Mouse (Mus musculus) forebrain, embryonic 12.5 days (tissue): ENCODE data around the gene Ifna13. TPM values are rescaled to one million over a fixed set of nuclear protein-coding genes. Genes with fewer than 3 reads are reported as not detected.

Experiments
- ATAC-seq: fragments of 200-750 bp; cut with Nextera tagmentation; 2 replicates; pipeline ENCODE4 v1.8.0; 2017; ENCODE audit warnings: moderate TSS enrichment; ENCODE audit not compliant: low FRiP score
- H3K27ac ChIP-seq: fragments of 300-500 bp; sonication (generic); 2 replicates; pipeline ENCODE4 v1.5.1; 2016; ENCODE audit warnings: mild to moderate bottlenecking
- H3K27me3 ChIP-seq: fragments of 300-500 bp; sonication (generic); 2 replicates; pipeline ENCODE4 v1.6.1; 2016; ENCODE audit warnings: mild to moderate bottlenecking
- H3K36me3 ChIP-seq: fragments of 300-500 bp; sonication (generic); replicated peaks from 2 replicates; pipeline ENCODE4 v1.6.1; 2016; ENCODE audit warnings: mild to moderate bottlenecking
- H3K4me1 ChIP-seq: fragments of 300-500 bp; sonication (generic); 2 replicates; pipeline ENCODE4 v1.6.1; 2016
- H3K4me2 ChIP-seq: fragments of 300-500 bp; sonication (generic); 2 replicates; pipeline ENCODE4 v1.6.1; 2016; ENCODE audit warnings: mild to moderate bottlenecking, moderate library complexity
- H3K4me3 ChIP-seq: fragments of 300-500 bp; sonication (generic); replicated peaks from 2 replicates; pipeline ENCODE4 v1.5.1; 2016; ENCODE audit warnings: mild to moderate bottlenecking
- H3K9ac ChIP-seq: fragments of 300-500 bp; sonication (generic); 2 replicates; pipeline ENCODE4 v1.6.1; 2016; ENCODE audit warnings: mild to moderate bottlenecking
- H3K9me3 ChIP-seq: fragments of 300-500 bp; sonication (generic); 2 replicates; pipeline ENCODE4 v1.6.1; 2016
- WGBS: fragments of 180-500 bp; shearing (Covaris S2); methylation state at CpG from one replicate; pipeline ENCODE4 v1.1.7; 2016; 5-methylcytosine and 5-hydroxymethylcytosine counted together
- polyA plus RNA-seq: library from polyadenylated mRNA; unstranded; fragments of >200 nt; fragmentation: Nextera tagmentation; extraction: Ambion mirVana; gene quantifications from 2 replicates; pipeline ENCODE4 v1.2.1, GENCODE M21; 2016

Gene Ifna13
- not detected in 2 replicates for polyA plus RNA-seq

- Histone ChIP-seq H3K9me3 (no peaks in the 10 kb centered on the region), H3K4me3 (no peak within 1 kb of the TSS), H3K27ac (no peak within 1 kb of the TSS), H3K4me2 (no peak within 1 kb of the TSS), H3K27me3 (no peaks in the 10 kb centered on the region), H3K9ac (no peak within 1 kb of the TSS), H3K36me3 (no peaks in the 10 kb centered on the region), H3K4me1 (no peaks in the 10 kb centered on the region)
- 80% methylated on average over 2 of the region's 2 CpGs for whole genome bisulfite sequencing
- no peak for ATAC-seq
Observed at GRCm38 (mm10) chr4:88644359-88644758, at the start of gene Ifna13. Gene Ifna13, minus strand, starts transcription at chr4:88644459.

- H3K4me3 ChIP-seq: no peak overlapping the region
- no peak for ATAC-seq
- H3K4me1 ChIP-seq: no peaks in the 10 kb centered on the region
- H3K27ac ChIP-seq: no peak overlapping the region
- H3K9ac ChIP-seq: no peak overlapping the region
- H3K27me3 ChIP-seq: peaks cover 4% of the 10 kb centered on the region; the same call in 1 of the 2 replicates
- H3K9me3 ChIP-seq: no peaks in the 10 kb centered on the region
- 96% methylated on average over 2 of the region's 2 CpGs for WGBS
- H3K36me3 ChIP-seq: no peaks in the 10 kb centered on the region
- H3K4me2 ChIP-seq: no peak overlapping the region
Observed at GRCm38 (mm10) chr4:88693392-88693791, 49.1 kb upstream of the Ifna13 start.

- Histone ChIP-seq H3K4me2 (no peak overlapping the region), H3K27ac (no peak overlapping the region), H3K4me3 (no peak overlapping the region), H3K9me3 (no peaks in the 10 kb centered on the region), H3K27me3 (peaks cover 4% of the 10 kb centered on the region; the same call in 1 of the 2 replicates), H3K4me1 (no peaks in the 10 kb centered on the region), H3K9ac (no peak overlapping the region), H3K36me3 (no peaks in the 10 kb centered on the region)
- no peak for ATAC-seq
- 78% methylated on average over 1 of the region's 1 CpGs for WGBS
Observed at GRCm38 (mm10) chr4:88692537-88692936, 48.3 kb upstream of the Ifna13 start.

- Histone ChIP-seq H3K36me3 (no peaks in the 10 kb centered on the region), H3K27ac (no peak within 1 kb of the TSS), H3K4me2 (no peak within 1 kb of the TSS), H3K27me3 (peaks cover 4% of the 10 kb centered on the region; the same call in 1 of the 2 replicates), H3K4me1 (no peaks in the 10 kb centered on the region), H3K4me3 (no peak within 1 kb of the TSS), H3K9me3 (no peaks in the 10 kb centered on the region), H3K9ac (no peak within 1 kb of the TSS)
- 83% methylated on average over 2 of the region's 2 CpGs for WGBS
- ATAC-seq: no peak
Observed at GRCm38 (mm10) chr4:88691259-88691658, 47.0 kb upstream of the Ifna13 start, which contains the start of gene Ifnab. Gene Ifnab, minus strand, starts transcription at chr4:88691359.

- Histone ChIP-seq H3K9me3 (no peaks in the 10 kb centered on the region), H3K4me1 (no peaks in the 10 kb centered on the region), H3K27ac (no peak within 1 kb of the TSS), H3K9ac (no peak within 1 kb of the TSS), H3K4me2 (no peak within 1 kb of the TSS), H3K4me3 (no peak within 1 kb of the TSS), H3K27me3 (no peaks in the 10 kb centered on the region), H3K36me3 (no peaks in the 10 kb centered on the region)
- WGBS: 90% methylated on average over 1 of the region's 1 CpGs
- ATAC-seq: no peak
Observed at GRCm38 (mm10) chr4:88683812-88684211, 39.6 kb upstream of the Ifna13 start, which contains the start of gene Ifna2. Gene Ifna2, minus strand, starts transcription at chr4:88683912.

GRCm38 (mm10) chr4:88681353-88681752 is 37.1 kb upstream of the Ifna13 start:
- Histone ChIP-seq H3K9ac (no peak overlapping the region), H3K27me3 (no peaks in the 10 kb centered on the region), H3K4me1 (no peaks in the 10 kb centered on the region), H3K4me2 (no peak overlapping the region), H3K36me3 (no peaks in the 10 kb centered on the region), H3K27ac (no peak overlapping the region), H3K4me3 (no peak overlapping the region), H3K9me3 (no peaks in the 10 kb centered on the region)
- 79% methylated on average over 3 of the region's 3 CpGs for WGBS
- no peak for ATAC-seq

GRCm38 (mm10) chr4:88680362-88680761 is 36.1 kb upstream of the Ifna13 start:
- ATAC-seq: no peak
- Histone ChIP-seq H3K4me2 (no peak overlapping the region), H3K36me3 (no peaks in the 10 kb centered on the region), H3K4me1 (no peaks in the 10 kb centered on the region), H3K4me3 (no peak overlapping the region), H3K9ac (no peak overlapping the region), H3K27me3 (no peaks in the 10 kb centered on the region), H3K9me3 (no peaks in the 10 kb centered on the region), H3K27ac (no peak overlapping the region)
- WGBS: 54% methylated on average over 8 of the region's 8 CpGs

GRCm38 (mm10) chr4:88676824-88677223 is 32.6 kb upstream of the Ifna13 start, which contains the start of gene Ifna16:
Gene Ifna16, minus strand, starts transcription at chr4:88676924.
- H3K27me3 ChIP-seq: no peaks in the 10 kb centered on the region
- no peak within 1 kb of the TSS for H3K9ac ChIP-seq
- no peaks in the 10 kb centered on the region for H3K9me3 ChIP-seq
- H3K4me1 ChIP-seq: no peaks in the 10 kb centered on the region
- 86% methylated on average over 1 of the region's 1 CpGs for WGBS
- no peak within 1 kb of the TSS for H3K4me2 ChIP-seq
- no peak within 1 kb of the TSS for H3K27ac ChIP-seq
- no peaks in the 10 kb centered on the region for H3K36me3 ChIP-seq
- H3K4me3 ChIP-seq: no peak within 1 kb of the TSS
- ATAC-seq: no peak

- 30% methylated on average over 1 of the region's 1 CpGs for WGBS
- ATAC-seq: no peak
- Histone ChIP-seq H3K9me3 (no peaks in the 10 kb centered on the region), H3K4me1 (no peaks in the 10 kb centered on the region), H3K27ac (no peak overlapping the region), H3K36me3 (no peaks in the 10 kb centered on the region), H3K9ac (no peak overlapping the region), H3K27me3 (no peaks in the 10 kb centered on the region), H3K4me2 (no peak overlapping the region), H3K4me3 (no peak overlapping the region)
Observed at GRCm38 (mm10) chr4:88655461-88655860, 11.2 kb upstream of the Ifna13 start.

- Histone ChIP-seq H3K4me1 (no peaks in the 10 kb centered on the region), H3K4me2 (no peak overlapping the region), H3K9ac (no peak overlapping the region), H3K4me3 (no peak overlapping the region), H3K36me3 (no peaks in the 10 kb centered on the region), H3K27ac (no peak overlapping the region), H3K9me3 (no peaks in the 10 kb centered on the region), H3K27me3 (no peaks in the 10 kb centered on the region)
- 70% methylated on average over 3 of the region's 3 CpGs for WGBS
- no peak for ATAC-seq
Observed at GRCm38 (mm10) chr4:88653644-88654043, 9.4 kb upstream of the Ifna13 start.

- Histone ChIP-seq H3K27me3 (no peaks in the 10 kb centered on the region), H3K4me2 (no peak overlapping the region), H3K36me3 (no peaks in the 10 kb centered on the region), H3K9me3 (no peaks in the 10 kb centered on the region), H3K4me1 (no peaks in the 10 kb centered on the region), H3K4me3 (no peak overlapping the region), H3K9ac (no peak overlapping the region), H3K27ac (no peak overlapping the region)
- no peak for ATAC-seq
- WGBS: 33% methylated on average over 2 of the region's 2 CpGs
Observed at GRCm38 (mm10) chr4:88642526-88642925, 1.7 kb downstream of the Ifna13 start.

GRCm38 (mm10) chr4:88641077-88641831 is 3.0 kb downstream of the Ifna13 start:
- Histone ChIP-seq H3K9ac (no peak overlapping the region), H3K4me2 (peak overlapping the region; percentile 39), H3K9me3 (no peaks in the 10 kb centered on the region), H3K4me3 (peak overlapping the region; percentile 25), H3K27me3 (no peaks in the 10 kb centered on the region), H3K27ac (no peak overlapping the region), H3K36me3 (no peaks in the 10 kb centered on the region), H3K4me1 (no peaks in the 10 kb centered on the region)
- peak; percentile 95 for ATAC-seq
- WGBS: 13% methylated on average over 11 of the region's 11 CpGs

GRCm38 (mm10) chr4:88640704-88641076 is 3.6 kb downstream of the Ifna13 start:
- Histone ChIP-seq H3K9ac (no peak overlapping the region), H3K36me3 (no peaks in the 10 kb centered on the region), H3K27me3 (no peaks in the 10 kb centered on the region), H3K9me3 (no peaks in the 10 kb centered on the region), H3K27ac (no peak overlapping the region), H3K4me2 (peak overlapping the region; percentile 39), H3K4me1 (no peaks in the 10 kb centered on the region), H3K4me3 (peak overlapping the region; percentile 25)
- 70% methylated on average over 8 of the region's 8 CpGs for WGBS
- no peak for ATAC-seq
